Mouse (Mus musculus): ENCODE data around the gene Gm17490.
A peak's percentile ranks its signal among the peaks of the same experiment; 100 is the strongest.

The Gm17490 gene

DNA sequence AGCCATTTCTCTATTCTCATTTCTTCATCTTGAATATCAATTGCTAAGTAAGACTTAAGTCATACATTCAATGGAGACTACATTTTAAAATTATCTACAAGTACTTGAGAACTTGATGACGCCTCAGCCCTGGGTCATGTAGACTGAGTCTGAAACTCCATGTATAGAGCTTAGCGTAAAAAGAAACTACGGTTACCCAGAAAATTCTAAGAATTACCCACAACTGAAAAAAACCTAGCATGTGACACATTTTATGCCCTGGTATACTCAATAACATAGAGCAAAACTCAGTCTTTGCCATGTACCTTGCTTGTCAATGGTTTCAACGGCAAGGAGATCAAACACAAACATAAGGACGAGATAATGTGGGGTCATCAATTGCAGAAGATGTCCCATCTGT, at the start of gene Gm17490:
Gene Gm17490 (minus strand): TSS at position 375 of the 400 bp plus-strand sequence.
- Histone ChIP-seq H3K36me3 (ENCODE audit: control insufficient read depth, insufficient read depth, low read length, poor library complexity, severe bottlenecking) (no peaks in the 10 kb centered on the region), H3K27me3 (ENCODE audit: control insufficient read depth, insufficient read depth, low read length, poor library complexity, severe bottlenecking) (no peaks in the 10 kb centered on the region)
- no peak for DNase-seq (ENCODE audit: low read depth, low spot score)

DNA sequence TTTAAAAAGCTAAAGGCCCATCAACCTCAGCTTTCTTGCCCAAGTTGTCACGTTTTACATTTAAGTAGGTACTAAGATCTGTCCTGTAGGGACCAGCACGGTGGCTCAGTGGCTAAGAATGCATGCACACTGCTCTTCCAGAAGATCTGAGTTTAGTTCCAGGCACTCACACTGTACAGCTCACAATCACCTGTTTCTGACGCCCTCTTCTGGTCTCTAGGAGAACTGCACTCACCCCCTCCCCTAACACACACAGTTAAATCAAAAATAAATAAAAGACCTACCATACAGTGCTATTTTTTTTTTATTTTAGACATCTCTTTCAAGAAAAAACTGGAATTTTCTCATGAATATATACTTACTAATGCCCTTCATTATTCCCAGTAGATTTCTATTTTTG, 46.1 kb upstream of the Gm17490 start:
- Histone ChIP-seq H3K27me3 (ENCODE audit: control insufficient read depth, insufficient read depth, low read length, poor library complexity, severe bottlenecking) (no peaks in the 10 kb centered on the region), H3K36me3 (ENCODE audit: control insufficient read depth, insufficient read depth, low read length, poor library complexity, severe bottlenecking) (no peaks in the 10 kb centered on the region)
- DNase-seq (ENCODE audit: low read depth, low spot score): peak; percentile 76

DNA sequence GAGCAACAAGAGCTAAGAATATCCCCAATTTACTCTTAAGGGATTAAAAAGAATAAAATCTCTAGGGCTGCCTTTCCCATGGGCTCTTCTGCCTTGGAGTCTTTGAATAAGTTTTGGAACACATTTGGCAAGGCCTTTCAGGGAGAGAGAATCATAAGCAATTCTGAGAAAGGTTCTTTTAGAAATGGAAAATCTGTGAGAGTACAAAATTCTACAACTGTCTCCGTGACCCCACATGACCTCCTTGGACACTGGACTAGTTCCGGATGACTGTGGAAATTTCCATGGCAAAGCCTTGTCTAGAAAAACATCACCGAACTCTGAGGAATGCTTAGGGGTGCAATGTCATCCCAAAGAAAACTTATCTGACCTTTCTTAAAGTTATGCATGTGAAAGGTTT, 39.3 kb upstream of the Gm17490 start:
- Histone ChIP-seq H3K36me3 (ENCODE audit: control insufficient read depth, insufficient read depth, low read length, poor library complexity, severe bottlenecking) (no peaks in the 10 kb centered on the region), H3K27me3 (ENCODE audit: control insufficient read depth, insufficient read depth, low read length, poor library complexity, severe bottlenecking) (no peaks in the 10 kb centered on the region)
- DNase-seq (ENCODE audit: low read depth, low spot score): no peak

DNA sequence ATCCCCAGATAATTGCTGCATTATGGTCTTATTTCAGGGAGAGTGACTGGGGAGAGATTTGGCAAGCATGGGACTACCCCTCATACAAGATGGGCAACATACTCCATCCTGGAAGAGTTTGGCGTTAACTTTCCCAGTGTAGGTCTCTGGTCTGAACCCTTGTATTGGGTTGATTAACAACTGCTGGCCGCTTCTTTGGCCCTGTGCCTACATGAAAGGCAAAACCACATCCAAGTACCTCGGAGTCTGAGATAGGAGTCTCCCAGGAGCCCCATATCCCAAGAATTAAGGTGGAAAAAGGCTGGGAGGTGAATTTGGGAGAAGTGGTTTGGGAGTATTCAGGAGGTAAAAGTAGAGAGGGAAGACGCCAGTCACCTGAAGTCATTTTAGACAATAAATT, 38.7 kb upstream of the Gm17490 start:
- H3K36me3 ChIP-seq (ENCODE audit: control insufficient read depth, insufficient read depth, low read length, poor library complexity, severe bottlenecking): no peaks in the 10 kb centered on the region
- DNase-seq (ENCODE audit: low read depth, low spot score): no peak
- H3K27me3 ChIP-seq (ENCODE audit: control insufficient read depth, insufficient read depth, low read length, poor library complexity, severe bottlenecking): no peaks in the 10 kb centered on the region

- Histone ChIP-seq H3K27me3 (ENCODE audit: control insufficient read depth, insufficient read depth, low read length, poor library complexity, severe bottlenecking) (no peaks in the 10 kb centered on the region), H3K36me3 (ENCODE audit: control insufficient read depth, insufficient read depth, low read length, poor library complexity, severe bottlenecking) (no peaks in the 10 kb centered on the region)
- peak; percentile 47 for DNase-seq (ENCODE audit: low read depth, low spot score)
These were observed 38.3 kb upstream of the Gm17490 start for GRCm38 (mm10) chr2:11664367-11664766.

- no peaks in the 10 kb centered on the region for H3K36me3 ChIP-seq (ENCODE audit: control insufficient read depth, insufficient read depth, low read length, poor library complexity, severe bottlenecking)
- H3K27me3 ChIP-seq (ENCODE audit: control insufficient read depth, insufficient read depth, low read length, poor library complexity, severe bottlenecking): no peaks in the 10 kb centered on the region
- peak; percentile 93 for DNase-seq (ENCODE audit: low read depth, low spot score)
These were observed 37.9 kb upstream of the Gm17490 start for GRCm38 (mm10) chr2:11663961-11664360.

DNA sequence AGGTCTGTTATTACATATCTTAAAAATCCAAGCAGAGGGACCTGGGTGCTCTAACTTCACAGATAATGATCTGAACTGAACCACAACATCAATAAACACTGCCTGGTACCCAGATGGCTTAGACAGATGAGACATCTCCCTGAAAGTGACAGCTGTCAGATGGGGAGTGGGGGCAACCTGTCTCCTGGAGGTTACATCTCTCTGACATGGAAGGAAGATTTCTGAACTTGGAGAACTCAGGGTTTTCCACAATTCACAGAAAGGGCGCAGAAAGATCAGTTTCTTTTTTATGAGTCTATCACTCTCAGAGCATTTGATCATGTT, 36.8 kb upstream of the Gm17490 start:
- DNase-seq (ENCODE audit: low read depth, low spot score): no peak
- Histone ChIP-seq H3K27me3 (ENCODE audit: control insufficient read depth, insufficient read depth, low read length, poor library complexity, severe bottlenecking) (no peaks in the 10 kb centered on the region), H3K36me3 (ENCODE audit: control insufficient read depth, insufficient read depth, low read length, poor library complexity, severe bottlenecking) (no peaks in the 10 kb centered on the region)

DNA sequence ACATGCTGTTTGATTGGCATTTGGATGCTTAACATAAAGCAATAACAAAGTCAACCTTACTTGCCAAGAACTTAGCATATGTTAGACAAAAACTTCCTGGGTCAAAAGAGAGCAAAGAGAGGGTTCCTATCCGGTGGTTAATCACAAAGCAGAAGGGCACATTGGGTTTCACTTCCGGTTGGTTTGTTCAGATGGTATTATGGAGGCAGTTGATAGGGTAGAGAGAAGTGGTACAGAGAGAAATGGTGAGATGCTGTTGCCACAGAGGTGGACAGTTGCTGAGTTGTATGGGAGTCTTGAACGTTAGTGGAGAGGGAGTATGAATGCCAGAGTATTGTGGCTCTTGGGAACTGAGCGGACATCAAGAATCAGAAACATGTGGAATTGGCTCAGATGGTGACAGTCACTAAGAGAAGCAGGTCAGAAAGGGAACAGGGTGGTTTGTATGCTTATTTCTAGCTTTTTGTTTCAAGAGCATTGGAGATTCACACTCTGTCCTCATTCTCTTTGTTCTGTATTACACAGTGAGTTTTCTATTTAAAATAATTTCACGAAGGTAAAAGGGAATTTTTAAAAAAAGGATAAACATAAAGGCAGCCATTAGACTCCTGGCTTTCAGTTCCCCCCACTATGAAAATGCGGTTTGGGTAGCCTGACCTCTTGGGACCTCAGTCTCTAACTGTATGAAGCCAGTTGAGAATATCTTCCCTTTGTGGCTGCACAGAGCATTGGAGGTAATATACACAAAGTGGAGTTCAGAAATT, 36.3 kb upstream of the Gm17490 start:
- peak; percentile 74 for DNase-seq (ENCODE audit: low read depth, low spot score)
- H3K27me3 ChIP-seq (ENCODE audit: control insufficient read depth, insufficient read depth, low read length, poor library complexity, severe bottlenecking): no peaks in the 10 kb centered on the region

GRCm38 (mm10) chr2:11659263-11659662, 33.2 kb upstream of the Gm17490 start:
- DNase-seq (ENCODE audit: low read depth, low spot score): no peak
- H3K36me3 ChIP-seq (ENCODE audit: control insufficient read depth, insufficient read depth, low read length, poor library complexity, severe bottlenecking): no peaks in the 10 kb centered on the region
- H3K27me3 ChIP-seq (ENCODE audit: control insufficient read depth, insufficient read depth, low read length, poor library complexity, severe bottlenecking): no peaks in the 10 kb centered on the region

More for the DNA sequence above, 36.3 kb upstream of the Gm17490 start:
- no peaks in the 10 kb centered on the region for H3K36me3 ChIP-seq (ENCODE audit: control insufficient read depth, insufficient read depth, low read length, poor library complexity, severe bottlenecking)

GRCm38 (mm10) chr2:11657581-11657980, 31.5 kb upstream of the Gm17490 start:
- DNase-seq (ENCODE audit: low read depth, low spot score): no peak
- Histone ChIP-seq H3K27me3 (ENCODE audit: control insufficient read depth, insufficient read depth, low read length, poor library complexity, severe bottlenecking) (no peaks in the 10 kb centered on the region), H3K36me3 (ENCODE audit: control insufficient read depth, insufficient read depth, low read length, poor library complexity, severe bottlenecking) (no peaks in the 10 kb centered on the region)

GRCm38 (mm10) chr2:11654990-11655931, 29.2 kb upstream of the Gm17490 start:
- Histone ChIP-seq H3K36me3 (ENCODE audit: control insufficient read depth, insufficient read depth, low read length, poor library complexity, severe bottlenecking) (no peaks in the 10 kb centered on the region), H3K27me3 (ENCODE audit: control insufficient read depth, insufficient read depth, low read length, poor library complexity, severe bottlenecking) (no peaks in the 10 kb centered on the region)
- DNase-seq (ENCODE audit: low read depth, low spot score): no peak

DNA sequence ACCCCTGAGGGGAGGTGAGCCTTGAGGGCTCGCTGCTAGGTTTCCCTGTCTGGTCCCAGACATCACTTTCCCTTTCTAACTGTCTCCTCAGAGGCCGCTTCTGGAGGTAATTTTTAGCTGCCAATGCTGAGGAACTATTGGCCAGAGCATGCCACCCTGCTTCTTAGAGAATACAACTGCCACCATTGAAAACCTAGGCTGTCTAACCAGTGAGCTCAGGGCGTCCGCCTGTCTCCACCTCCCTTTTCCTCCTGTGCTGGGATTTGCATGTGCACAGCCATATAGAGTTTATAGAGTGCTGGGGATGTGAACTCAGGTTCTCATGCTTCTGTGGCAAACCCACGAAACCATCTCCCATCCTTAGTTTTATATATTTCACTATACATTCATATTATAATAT, 27.7 kb upstream of the Gm17490 start:
- Histone ChIP-seq H3K27me3 (ENCODE audit: control insufficient read depth, insufficient read depth, low read length, poor library complexity, severe bottlenecking) (no peaks in the 10 kb centered on the region), H3K36me3 (ENCODE audit: control insufficient read depth, insufficient read depth, low read length, poor library complexity, severe bottlenecking) (no peaks in the 10 kb centered on the region)
- peak; percentile 52 for DNase-seq (ENCODE audit: low read depth, low spot score)

DNA sequence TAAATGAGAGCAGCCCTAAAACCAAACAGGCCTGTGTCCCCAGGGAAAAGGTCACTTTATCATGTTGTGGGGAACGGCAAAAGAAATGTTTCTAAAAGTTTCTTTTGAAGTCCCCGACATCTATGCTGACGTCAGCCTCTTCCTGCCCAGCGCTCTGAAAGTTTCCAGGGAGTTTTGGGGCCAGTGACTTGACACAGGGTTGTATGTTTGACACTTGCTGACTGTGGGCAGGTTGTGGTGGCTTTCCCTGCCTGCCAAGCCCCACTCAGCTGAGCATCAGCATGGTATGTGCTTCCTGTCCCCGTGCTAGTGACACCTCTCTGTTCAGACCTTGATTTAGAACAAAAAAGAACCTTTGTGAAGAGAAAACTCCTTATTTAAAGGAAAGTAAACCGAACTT, 27.3 kb upstream of the Gm17490 start:
- peak; percentile 89 for DNase-seq (ENCODE audit: low read depth, low spot score)
- Histone ChIP-seq H3K27me3 (ENCODE audit: control insufficient read depth, insufficient read depth, low read length, poor library complexity, severe bottlenecking) (no peaks in the 10 kb centered on the region), H3K36me3 (ENCODE audit: control insufficient read depth, insufficient read depth, low read length, poor library complexity, severe bottlenecking) (no peaks in the 10 kb centered on the region)

DNA sequence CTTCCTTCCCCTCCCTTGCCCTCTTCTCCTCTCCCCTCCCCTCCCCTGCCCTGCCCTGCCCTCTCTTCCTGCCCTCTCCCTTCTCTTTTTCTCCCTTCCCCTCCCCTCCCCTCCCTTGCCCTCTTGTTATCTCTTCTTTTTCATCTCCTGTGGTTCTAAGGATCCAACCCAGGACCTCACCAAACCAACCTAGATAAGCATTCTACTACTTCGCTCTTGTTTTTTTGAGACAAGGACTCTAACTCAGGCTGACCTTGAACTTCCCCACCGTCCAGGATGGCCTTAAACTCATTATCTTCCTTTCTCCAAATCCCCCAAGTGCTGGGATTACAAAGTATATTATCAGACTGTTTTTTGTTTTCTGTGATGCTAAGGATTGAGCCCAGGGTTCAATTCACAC, 26.7 kb upstream of the Gm17490 start:
- Histone ChIP-seq H3K36me3 (ENCODE audit: control insufficient read depth, insufficient read depth, low read length, poor library complexity, severe bottlenecking) (no peaks in the 10 kb centered on the region), H3K27me3 (ENCODE audit: control insufficient read depth, insufficient read depth, low read length, poor library complexity, severe bottlenecking) (no peaks in the 10 kb centered on the region)
- no peak for DNase-seq (ENCODE audit: low read depth, low spot score)

- Histone ChIP-seq H3K27me3 (ENCODE audit: control insufficient read depth, insufficient read depth, low read length, poor library complexity, severe bottlenecking) (no peaks in the 10 kb centered on the region), H3K36me3 (ENCODE audit: control insufficient read depth, insufficient read depth, low read length, poor library complexity, severe bottlenecking) (no peaks in the 10 kb centered on the region)
- DNase-seq (ENCODE audit: low read depth, low spot score): no peak
These were observed 26.1 kb upstream of the Gm17490 start for GRCm38 (mm10) chr2:11652196-11652595.

Measured in splenic B cell, adult 2 months (primary cell).